Mouse (Mus musculus) testis, adult 2 months (tissue): ENCODE results near the gene Atp6v0e2. TPM values are rescaled to one million over a fixed set of nuclear protein-coding genes. Genes with fewer than 3 reads are reported as not detected.

Experiments used
- H3K27ac ChIP-seq: fragments of 200-500 bp; 2 replicates; pipeline ENCODE4 v1.5.1; 2012; ENCODE audit warnings: low read depth, low read length; ENCODE audit not compliant: control insufficient read depth, insufficient read depth
- H3K27me3 ChIP-seq: fragments of 200-500 bp; 2 replicates; pipeline ENCODE4 v1.6.1; 2012; ENCODE audit warnings: mild to moderate bottlenecking, low read length, moderate library complexity; ENCODE audit not compliant: control insufficient read depth, insufficient read depth
- H3K36me3 ChIP-seq: fragments of 200-500 bp; 2 replicates; pipeline ENCODE4 v1.6.1; 2012; ENCODE audit warnings: mild to moderate bottlenecking, low read length; ENCODE audit not compliant: control insufficient read depth, insufficient read depth
- H3K4me1 ChIP-seq: fragments of 200-500 bp; 2 replicates; pipeline ENCODE4 v1.6.1; 2012; ENCODE audit warnings: low read length; ENCODE audit not compliant: control insufficient read depth, insufficient read depth
- H3K4me3 ChIP-seq: fragments of 200-500 bp; 2 replicates; pipeline ENCODE4 v1.5.1; 2012; ENCODE audit warnings: low read depth, mild to moderate bottlenecking, low read length, moderate library complexity, mixed read lengths; ENCODE audit not compliant: control insufficient read depth
- CTCF ChIP-seq: fragments of 200-500 bp; IDR thresholded peaks from 2 replicates; pipeline ENCODE4 v1.5.1; 2012; ENCODE audit warnings: low read depth, mild to moderate bottlenecking, inconsistent platforms, low read length, moderate library complexity; ENCODE audit not compliant: control insufficient read depth, insufficient read depth, insufficient replicate concordance
- POLR2A ChIP-seq: fragments of 200-500 bp; IDR thresholded peaks from 2 replicates; pipeline ENCODE4 v1.6.1; 2012; ENCODE audit warnings: low read depth, mild to moderate bottlenecking, inconsistent platforms, low read length, moderate library complexity; ENCODE audit not compliant: control insufficient read depth
- polyA plus RNA-seq: library from polyadenylated mRNA; depleted of rRNA; stranded (reverse); fragments of >200 nt; gene quantifications from 2 replicates; pipeline ENCODE4 v1.2.3, GENCODE M21; 2012; rRNA removed

Atp6v0e2 gene
- polyA plus RNA-seq, 1 experiment = 18.7 TPM

DNA sequence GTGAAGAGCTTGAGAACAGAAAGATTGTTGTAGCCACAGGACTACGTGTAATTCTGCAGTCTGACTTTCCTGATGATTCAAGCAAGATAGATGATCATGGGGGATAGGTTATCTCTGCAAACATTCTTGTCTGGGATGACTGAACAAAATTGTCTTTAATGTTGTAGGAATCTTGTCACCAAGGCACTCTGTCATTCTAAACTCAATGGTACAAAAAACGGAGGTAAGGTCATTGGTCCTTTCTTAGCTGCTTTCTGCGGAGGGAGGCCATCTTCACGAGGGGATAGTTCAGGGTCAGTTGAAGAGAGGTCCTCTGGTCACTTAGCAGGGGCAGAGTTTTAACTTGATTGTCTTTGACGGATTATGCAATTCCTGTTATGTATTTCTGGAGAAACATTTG, 41.3 kb downstream of the Atp6v0e2 start:
- no peak overlapping the region for H3K27ac ChIP-seq

DNA sequence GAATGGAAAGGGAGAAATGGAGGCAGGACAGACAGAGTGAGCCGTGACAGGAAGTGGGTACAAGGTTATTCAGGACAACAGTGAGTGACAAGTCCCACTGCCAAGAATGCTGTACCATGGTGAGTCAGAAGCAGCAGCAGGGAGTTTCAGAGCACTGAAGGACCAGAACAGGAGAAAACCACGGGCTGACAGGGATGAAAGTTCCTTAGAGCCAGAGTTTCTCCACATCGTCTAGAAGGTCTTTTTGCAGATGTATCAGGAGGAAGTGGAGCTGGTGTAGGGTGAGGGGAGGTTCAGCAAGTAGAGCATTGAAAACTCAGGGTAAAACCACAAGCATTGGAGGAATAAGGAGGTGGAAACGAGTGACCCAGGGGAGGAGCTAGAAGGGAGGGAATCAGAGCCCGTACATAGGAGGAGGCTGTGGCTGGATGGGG, 41.8 kb downstream of the Atp6v0e2 start:
- peak overlapping the region; percentile 57 for H3K27ac ChIP-seq
- TF ChIP-seq CTCF = no peak
- no peak for TF ChIP-seq POLR2A
- H3K4me3 ChIP-seq = no peak overlapping the region
- H3K27me3 ChIP-seq = no peaks in the 10 kb centered on the region
- no peaks in the 10 kb centered on the region for H3K4me1 ChIP-seq
- no peaks in the 10 kb centered on the region for H3K36me3 ChIP-seq

More for the DNA sequence above, 41.3 kb downstream of the Atp6v0e2 start:
- H3K36me3 ChIP-seq = no peaks in the 10 kb centered on the region
- H3K4me1 ChIP-seq = no peaks in the 10 kb centered on the region
- no peaks in the 10 kb centered on the region for H3K27me3 ChIP-seq
- no peak overlapping the region for H3K4me3 ChIP-seq
- TF ChIP-seq POLR2A = no peak
- TF ChIP-seq CTCF = no peak

DNA sequence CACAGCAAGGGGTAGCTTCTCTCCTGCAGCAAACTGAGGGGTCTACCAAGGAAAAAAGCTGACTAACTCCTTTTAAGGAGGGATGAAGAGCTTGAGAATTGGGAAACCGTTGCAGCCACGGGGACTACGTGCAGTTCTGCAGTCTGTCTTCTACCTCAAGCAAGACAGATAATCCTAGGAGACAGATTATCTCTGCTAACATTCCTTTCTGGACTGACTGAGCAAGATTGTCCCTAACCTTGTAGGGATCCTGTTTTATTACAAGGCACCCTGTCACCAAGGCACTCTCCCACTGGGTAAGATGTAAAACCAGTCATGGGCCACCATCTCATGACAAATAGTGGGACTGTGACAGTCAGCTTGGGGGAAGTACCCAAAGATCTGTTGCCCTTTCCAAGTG, 43.8 kb downstream of the Atp6v0e2 start:
- no peak for TF ChIP-seq CTCF
- no peak for TF ChIP-seq POLR2A

DNA sequence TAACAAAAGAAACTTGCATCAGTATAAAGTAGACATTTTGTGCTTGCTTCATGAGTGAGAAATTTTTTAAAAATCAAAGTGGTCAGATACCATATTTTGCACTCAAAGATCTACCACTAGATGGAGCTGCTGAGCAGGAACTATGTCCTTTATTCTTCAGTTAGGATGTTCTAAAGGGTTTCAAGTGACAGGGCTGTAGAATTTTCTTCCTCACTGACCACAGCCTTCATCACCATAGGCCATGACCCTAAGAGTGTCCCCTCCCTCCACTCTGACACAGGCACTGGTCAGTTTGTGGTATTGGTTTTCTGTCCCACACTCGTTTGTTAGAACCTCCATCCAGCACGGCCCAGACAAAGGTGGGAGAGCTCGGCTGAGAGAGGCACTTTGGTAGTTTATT, 44.6 kb downstream of the Atp6v0e2 start:
- H3K36me3 ChIP-seq = no peaks in the 10 kb centered on the region

More for the DNA sequence above, 43.8 kb downstream of the Atp6v0e2 start:
- Histone ChIP-seq H3K27me3 (no peaks in the 10 kb centered on the region), H3K27ac (no peak overlapping the region), H3K4me1 (no peaks in the 10 kb centered on the region), H3K36me3 (no peaks in the 10 kb centered on the region), H3K4me3 (no peak overlapping the region)

DNA sequence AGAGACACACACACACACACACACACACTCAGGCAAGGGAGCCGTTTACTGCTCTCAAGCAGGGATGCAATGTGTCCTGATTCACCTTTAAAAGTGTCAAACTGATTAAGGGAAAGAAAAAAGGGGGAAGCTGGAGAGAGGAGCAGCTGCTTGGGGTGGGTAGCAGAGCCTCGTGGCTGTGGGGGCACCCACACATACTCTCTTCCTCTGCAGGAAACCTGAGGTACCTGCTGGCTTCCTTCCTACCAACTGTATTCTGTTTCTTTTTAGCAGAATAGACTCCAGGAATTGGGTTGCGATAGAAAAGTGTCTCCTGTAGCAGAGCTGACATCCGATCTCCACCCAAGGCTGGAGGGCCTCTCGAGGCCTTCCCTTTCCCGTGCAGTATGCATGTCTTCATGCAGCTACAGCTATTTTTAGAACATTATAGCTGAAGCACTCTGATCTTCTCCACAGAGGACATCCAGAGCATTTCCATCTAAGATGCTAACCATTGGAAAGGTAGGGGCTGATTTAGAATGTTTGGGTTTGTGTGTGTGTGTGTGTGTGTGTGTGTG, 51.9 kb downstream of the Atp6v0e2 start, which contains the start of gene Gm45021:
Gene Gm45021 (plus strand): TSS at position 417 of the 557 bp plus-strand sequence.
- no peak for TF ChIP-seq POLR2A
- TF ChIP-seq CTCF = no peak
- H3K27ac ChIP-seq = no peak within 1 kb of the TSS
- H3K27me3 ChIP-seq = no peaks in the 10 kb centered on the region
- no peaks in the 10 kb centered on the region for H3K36me3 ChIP-seq
- H3K4me3 ChIP-seq = no peak within 1 kb of the TSS
- H3K4me1 ChIP-seq = peaks cover 4% of the 10 kb centered on the region

More for the DNA sequence above, 44.6 kb downstream of the Atp6v0e2 start:
- Histone ChIP-seq H3K4me3 (no peak overlapping the region), H3K27me3 (no peaks in the 10 kb centered on the region), H3K27ac (no peak overlapping the region), H3K4me1 (no peaks in the 10 kb centered on the region)
- no peak for TF ChIP-seq CTCF
- no peak for TF ChIP-seq POLR2A

Other genes with a start within 250 kb of the Atp6v0e2 start
- 54.8 and 60.1 TPM in 2 replicates for gene Krba1, start 142.0 kb upstream of the Atp6v0e2 start, polyA plus RNA-seq
- gene Zfp467, start 91.8 kb upstream of the Atp6v0e2 start, polyA plus RNA-seq = 1.4 and 1.8 TPM in 2 replicates
- 1.6 and 2.1 TPM in 2 replicates for gene Sspo, start 89.4 kb upstream of the Atp6v0e2 start, polyA plus RNA-seq
- 54.3 and 54.4 TPM in 2 replicates for gene Lrrc61, start 17.2 kb downstream of the Atp6v0e2 start, polyA plus RNA-seq
- 10.5 and 11.0 TPM in 2 replicates for gene Rarres2, start 35.2 kb downstream of the Atp6v0e2 start, polyA plus RNA-seq
- gene Gm45021, start 52.0 kb downstream of the Atp6v0e2 start, polyA plus RNA-seq = not detected in 2 replicates
- gene Repin1, start 56.3 kb downstream of the Atp6v0e2 start, polyA plus RNA-seq = 16.8 and 17.8 TPM in 2 replicates
- not detected in 2 replicates for gene Gm44965, start 56.3 kb downstream of the Atp6v0e2 start, polyA plus RNA-seq
- 1.8 and 1.9 TPM in 2 replicates for gene Zfp775, start 64.4 kb downstream of the Atp6v0e2 start, polyA plus RNA-seq
- 0.31 TPM in 2 replicates for gene AI854703, start 89.1 kb downstream of the Atp6v0e2 start, polyA plus RNA-seq
- 0.13 and 0.21 TPM in 2 replicates for gene Gimap8, start 109.6 kb downstream of the Atp6v0e2 start, polyA plus RNA-seq
- gene Gimap9, start 138.5 kb downstream of the Atp6v0e2 start, polyA plus RNA-seq = 0.19 TPM in 1 of 2 replicates, not detected in the other
- 0.38 and 0.53 TPM in 2 replicates for gene Gimap4, start 146.9 kb downstream of the Atp6v0e2 start, polyA plus RNA-seq
- 0.46 and 0.57 TPM in 2 replicates for gene Gimap6, start 170.6 kb downstream of the Atp6v0e2 start, polyA plus RNA-seq
- not detected in 2 replicates for gene Gm28053, start 181.0 kb downstream of the Atp6v0e2 start, polyA plus RNA-seq
- not detected in 2 replicates for gene Gimap7, start 181.0 kb downstream of the Atp6v0e2 start, polyA plus RNA-seq
- gene Gimap1, start 201.4 kb downstream of the Atp6v0e2 start, polyA plus RNA-seq = 0.31 and 0.36 TPM in 2 replicates
- 0.30 and 0.76 TPM in 2 replicates for gene Gimap5, start 208.6 kb downstream of the Atp6v0e2 start, polyA plus RNA-seq
- gene Gimap3, start 233.2 kb downstream of the Atp6v0e2 start, polyA plus RNA-seq = 0.17 and 0.42 TPM in 2 replicates